Mouse (Mus musculus) lung, postnatal 25 days (tissue): ENCODE results near the gene Astn2.

ENCODE experiments used
- DNase-seq: peaks from one replicate; pipeline ENCODE4 v3.0.0; 2022; ENCODE audit warnings: low spot score

Astn2 gene

DNA sequence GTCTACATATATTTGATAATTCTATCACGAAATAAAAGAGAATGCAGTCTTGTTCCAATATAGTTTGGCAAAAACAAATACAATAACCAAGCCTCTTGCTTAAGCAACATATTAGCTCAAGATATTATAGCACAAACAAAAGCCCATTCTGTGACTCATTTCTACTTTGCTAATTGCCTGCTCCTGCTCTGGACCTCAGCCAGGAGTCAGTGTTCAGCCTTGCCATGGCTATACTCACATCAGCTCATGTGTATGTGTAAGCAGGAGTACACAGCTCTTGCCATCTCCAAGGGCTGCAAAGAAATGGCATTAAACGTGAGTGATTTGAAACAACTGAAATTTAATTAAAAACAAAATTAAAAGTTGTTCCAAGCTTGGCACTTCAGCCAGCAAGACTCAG is 435.1 kb downstream of the Astn2 start:
- DNase-seq, result no peak

DNA sequence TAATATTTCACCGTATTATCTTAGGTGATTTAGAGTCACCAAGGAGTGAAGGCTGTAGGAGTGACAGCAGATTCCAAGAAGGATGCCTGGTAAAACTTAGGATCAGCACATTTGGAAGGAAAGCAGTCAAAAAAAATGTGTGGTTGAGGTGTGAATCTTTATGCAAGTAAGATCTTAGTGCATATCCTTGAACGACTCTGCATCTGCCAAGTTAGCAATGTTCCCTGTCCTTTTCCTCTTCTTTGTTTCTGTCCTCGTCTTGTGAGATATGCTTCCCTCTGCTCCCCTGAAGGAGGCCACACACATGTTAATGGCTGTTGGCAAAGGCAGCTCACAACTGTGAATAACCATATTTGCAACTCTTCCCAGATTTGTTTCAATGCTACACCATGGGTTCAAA is 439.8 kb downstream of the Astn2 start:
- DNase-seq, result no peak

- peak; percentile 11 for DNase-seq
Observed at GRCm38 (mm10) chr4:65959188-65959759, 445.1 kb downstream of the Astn2 start.

DNA sequence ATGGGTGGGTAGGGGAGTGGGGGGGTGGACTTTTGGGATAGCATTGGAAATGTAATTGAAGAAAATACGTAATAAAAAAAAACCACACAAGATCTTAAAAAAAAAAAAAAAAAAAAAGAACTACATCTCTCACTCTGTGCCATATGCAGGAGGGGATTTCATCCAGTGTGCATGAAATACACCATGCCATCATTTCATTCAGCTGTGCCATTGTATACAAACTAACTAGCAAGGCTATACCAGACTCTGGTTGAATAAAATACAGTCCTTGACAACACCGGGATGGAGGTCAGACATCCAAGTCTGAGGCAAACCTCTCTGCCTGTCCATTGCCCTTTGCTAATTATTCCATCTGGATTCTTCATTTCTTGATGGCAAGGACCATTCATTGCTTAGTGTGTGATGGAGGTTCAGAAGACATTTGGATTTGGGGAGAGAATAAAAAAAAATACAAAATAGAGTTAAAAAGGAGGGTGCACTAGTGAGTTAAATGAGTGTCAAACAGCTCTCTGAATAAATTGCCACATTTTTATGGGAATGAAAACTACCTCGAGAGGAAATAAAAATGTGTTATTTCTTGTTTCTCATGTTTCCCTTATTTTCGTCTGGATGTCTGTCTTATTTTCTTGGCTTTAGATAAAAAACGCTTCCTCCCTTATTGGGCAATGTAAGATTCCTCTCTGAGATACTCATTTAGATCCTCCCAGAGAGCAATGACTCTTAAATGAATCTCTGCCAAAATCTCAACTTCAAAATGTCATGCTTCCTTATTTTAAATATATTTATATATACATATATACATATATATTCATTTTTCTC is 445.8 kb downstream of the Astn2 start:
- no peak for DNase-seq

DNA sequence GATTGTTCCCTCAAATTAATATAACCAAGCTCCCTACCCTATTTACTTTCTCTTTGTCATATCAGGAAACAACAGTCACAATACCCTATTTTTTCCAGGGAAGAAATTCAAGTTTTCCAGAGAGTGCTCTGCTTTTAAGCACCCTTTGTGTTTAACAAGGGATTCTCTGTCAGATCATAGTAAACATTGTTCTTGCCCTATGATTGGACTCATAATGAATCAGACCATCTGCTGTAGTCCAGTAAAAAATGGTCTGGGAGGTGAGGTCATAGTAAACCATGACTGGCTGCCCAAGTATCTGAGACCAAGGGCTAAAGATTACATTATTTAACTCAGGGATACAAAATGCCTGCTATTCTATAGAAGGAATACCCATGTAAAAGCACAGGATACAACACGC is 452.5 kb downstream of the Astn2 start:
- DNase-seq, result no peak

DNA sequence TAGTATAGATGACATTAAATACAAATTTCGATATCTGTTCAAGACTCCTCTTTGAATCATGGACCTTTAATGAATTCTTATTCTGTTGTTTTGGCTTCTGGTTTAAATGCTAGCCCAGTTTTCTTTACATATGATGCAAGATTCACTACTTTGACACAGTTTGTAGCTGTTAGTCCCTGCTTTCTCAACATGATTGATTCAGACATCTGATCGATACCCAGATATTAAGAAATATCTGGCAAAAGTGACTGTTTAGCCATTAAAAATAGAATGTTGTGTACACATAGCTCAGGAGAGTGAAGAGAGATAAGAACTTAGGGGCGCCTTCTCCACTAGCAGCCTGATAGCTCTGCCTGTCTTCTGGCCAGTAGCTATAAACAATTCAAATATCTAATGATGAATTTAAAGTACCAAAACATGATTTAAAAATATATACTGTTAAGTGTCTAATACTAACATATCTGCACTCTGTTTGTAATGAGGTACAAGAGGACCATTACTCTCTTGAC is 457.2 kb downstream of the Astn2 start:
- DNase-seq, result no peak

- DNase-seq, result no peak
Observed at GRCm38 (mm10) chr4:65946021-65946420, 458.4 kb downstream of the Astn2 start.

DNA sequence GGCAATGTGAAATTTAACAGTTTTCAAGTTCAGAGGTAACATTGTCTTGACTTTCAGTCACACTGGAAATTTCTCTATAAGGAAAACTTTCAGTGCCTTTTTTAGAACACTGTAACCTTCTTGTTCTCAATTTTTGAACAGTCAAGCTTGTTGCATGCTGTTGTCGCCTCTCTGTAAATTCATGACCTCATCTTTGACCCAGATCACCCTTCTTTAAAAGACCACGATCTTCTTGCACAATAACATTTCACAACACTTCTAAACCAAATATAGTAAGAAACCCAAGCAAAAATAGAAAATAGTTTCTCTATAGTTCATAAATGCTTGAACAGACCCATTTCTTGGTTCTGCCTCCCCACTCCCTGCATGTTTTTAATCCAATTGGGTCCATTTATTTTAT is 473.5 kb downstream of the Astn2 start:
- DNase-seq, result peak; percentile 16

DNA sequence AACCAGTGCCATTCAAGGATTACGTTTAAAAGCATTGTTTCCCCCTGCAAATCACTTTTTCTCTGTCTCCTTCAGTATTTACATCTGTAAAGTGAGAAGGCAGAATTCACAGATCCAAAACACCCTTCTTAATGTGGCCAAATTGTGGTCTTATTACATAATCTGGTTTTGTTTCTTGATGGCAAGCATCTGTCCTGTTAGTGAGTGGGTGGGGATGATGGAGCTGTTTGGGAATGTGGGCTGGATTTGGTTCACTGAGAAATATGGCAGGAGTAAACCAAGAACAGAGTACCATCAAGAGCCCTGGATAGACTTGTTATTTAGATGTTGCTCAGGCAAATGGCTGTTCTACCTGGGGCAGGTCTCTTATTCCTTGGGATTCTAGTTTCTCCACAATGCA is 484.1 kb downstream of the Astn2 start:
- DNase-seq, result peak; percentile 23

DNA sequence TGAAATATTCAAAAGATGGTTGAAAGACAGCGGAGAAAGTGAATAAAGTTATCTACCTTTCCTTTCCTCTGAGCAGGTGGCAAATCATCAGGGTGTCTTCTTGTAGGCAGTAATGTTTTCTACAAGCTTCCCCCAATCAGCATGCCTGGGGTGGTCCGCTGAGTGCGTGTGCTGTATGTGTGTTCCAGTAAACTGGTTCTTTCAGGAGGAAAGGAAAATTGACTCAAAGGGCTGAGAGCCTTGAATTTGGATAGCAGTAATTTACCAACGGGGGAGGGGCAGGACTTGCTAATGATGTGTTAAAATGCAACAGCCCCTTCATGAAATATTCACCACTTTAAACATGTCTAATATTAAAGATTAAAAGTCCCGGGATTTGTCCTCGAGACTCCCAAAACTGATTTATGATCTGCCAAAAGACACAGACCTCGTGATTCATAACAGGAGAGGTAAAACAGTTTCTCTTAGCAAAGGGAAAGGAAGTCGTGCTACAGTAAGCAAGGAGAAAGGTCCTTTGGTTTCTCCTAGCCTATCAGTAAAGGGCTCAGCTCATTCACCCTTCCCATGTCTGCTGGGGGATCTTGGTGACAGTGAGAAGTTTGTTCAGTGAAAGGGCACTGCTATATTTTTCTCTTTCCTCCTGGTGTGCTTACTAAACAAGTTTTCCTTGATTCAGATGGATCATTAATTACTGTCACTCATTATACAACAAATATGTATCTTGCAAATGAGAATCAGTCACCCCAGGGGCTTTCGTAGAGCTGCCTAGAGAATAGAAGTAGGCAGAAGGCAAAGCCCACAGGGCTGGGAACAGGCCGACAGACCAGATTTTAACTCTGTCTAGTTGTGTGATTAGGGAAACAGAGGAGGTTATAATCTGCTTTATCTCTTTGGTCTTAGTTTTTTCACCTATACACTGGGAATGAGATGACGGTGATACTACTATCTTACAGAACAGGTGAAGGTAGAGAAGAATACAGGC is 488.1 kb downstream of the Astn2 start:
- DNase-seq, result no peak

- DNase-seq, result no peak
Observed at GRCm38 (mm10) chr4:65912247-65912942, 492.0 kb downstream of the Astn2 start.

DNA sequence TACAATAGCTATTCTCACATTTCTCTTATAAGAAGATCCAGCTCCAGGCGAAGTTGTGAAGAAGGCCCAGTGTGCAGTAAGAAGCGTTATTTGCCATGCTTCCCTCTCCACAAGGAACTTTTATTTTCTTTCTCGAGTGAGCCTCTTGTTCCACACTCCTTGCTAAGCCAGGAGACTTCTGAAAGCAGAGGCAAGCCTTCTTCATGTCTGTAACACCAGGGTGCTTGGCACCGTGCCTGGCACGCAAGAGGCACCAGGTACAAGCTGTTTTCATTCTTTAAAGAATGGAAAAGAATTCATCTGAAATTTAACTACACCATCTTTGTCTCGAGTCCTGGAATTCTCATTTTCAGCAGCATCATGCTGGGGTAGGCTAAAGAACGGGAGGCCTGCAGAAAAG is 496.8 kb downstream of the Astn2 start:
- no peak for DNase-seq

GRCm38 (mm10) chr4:65904963-65905362 is 499.4 kb downstream of the Astn2 start:
- no peak for DNase-seq

DNA sequence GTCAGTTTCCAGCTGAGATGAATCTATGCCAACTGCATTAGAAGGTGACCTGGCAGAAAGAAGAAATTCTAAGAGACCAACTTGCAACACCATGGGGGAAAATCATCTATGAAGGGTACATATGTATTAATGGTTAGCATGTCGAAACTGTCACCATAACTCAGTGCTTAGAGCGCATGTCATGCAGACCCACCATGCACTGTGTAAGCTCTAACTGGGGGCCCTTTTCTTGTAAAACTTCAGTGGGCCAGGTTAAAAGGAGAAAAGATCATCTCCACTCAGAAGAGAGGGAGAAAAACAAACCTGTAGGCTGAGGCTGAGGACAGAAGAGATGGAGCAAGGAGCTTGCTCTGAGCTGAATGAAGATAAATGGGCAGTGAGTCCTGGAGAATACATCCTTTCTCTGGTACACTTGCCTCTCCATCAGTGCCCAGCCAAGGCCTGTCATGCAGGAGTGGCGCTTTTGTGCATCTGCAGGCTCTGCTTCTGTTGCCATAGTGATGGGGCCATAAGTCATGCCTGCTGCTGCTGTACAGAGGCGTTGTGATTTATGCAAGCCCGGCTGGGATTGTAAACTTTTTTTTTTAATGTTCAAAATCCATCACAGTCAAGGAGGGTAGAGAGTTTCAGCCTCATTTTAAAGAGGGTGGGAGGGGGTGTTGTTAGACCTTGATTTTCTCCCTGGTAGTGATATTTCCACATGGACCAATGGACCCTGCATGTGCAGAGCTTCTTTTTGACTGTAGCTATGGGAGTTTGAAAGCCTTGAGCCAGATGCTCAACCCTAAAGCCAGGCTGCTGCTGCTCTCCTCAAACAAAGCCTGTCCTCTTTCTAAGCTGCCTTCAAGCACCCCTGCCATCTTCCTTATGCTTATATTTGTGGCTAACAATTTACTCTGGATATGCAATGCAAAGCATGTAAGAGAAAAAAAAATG is 508.1 kb downstream of the Astn2 start:
- no peak for DNase-seq

GRCm38 (mm10) chr4:65888332-65888993 is 515.9 kb downstream of the Astn2 start:
- no peak for DNase-seq

GRCm38 (mm10) chr4:65886862-65887261 is 517.5 kb downstream of the Astn2 start:
- DNase-seq, result no peak

GRCm38 (mm10) chr4:65885921-65886320 is 518.5 kb downstream of the Astn2 start:
- no peak for DNase-seq

GRCm38 (mm10) chr4:65874236-65874781 is 530.1 kb downstream of the Astn2 start:
- peak; percentile 5 for DNase-seq

DNA sequence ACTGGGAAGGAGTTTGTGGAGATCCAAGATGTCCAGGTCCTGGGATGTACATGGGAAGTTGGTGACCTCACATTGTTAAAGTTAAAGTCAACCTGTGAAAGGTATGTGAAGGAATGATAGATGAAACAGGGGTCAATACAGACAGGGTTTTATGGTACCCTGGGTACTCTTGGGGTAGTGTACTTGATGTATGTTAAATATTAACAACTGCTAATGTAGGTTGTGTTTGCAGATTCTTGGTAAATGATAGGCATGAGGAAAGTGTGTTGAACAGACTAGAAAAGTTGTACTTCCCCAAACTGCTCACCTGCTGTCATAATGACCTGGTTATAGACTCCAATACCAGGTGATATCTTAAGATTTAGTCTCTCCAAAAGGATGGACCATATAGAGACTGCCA is 539.9 kb downstream of the Astn2 start:
- no peak for DNase-seq

DNA sequence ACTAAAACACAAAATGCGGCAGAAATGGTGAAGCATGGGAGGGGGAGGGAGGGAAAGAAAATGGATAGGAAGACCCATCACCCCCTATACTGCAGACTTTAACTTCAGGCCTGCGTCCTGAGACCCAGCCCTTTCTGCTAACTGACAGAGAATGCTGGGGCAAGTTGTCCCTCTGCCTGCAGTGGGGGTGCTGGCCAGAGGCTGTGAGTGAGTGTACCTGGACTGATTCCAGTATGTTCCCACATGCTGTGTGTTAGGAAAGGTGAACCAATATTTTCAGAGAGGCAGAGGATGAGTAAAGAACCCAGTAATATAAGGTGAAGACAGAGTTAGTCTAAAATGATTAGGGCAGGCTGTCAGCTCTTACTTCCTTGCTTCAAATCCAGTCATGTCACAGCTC is 561.2 kb downstream of the Astn2 start:
- no peak for DNase-seq
